Mouse (Mus musculus) CD4-positive, CD25-positive, alpha-beta regulatory T cell, adult 2 months (primary cell): ENCODE data around the gene 6030408B16Rik.

Experiments used
- DNase-seq: peaks from one replicate; pipeline ENCODE4 v3.0.0-alpha.2; 2012; ENCODE audit warnings: low read depth, low spot score

Gene 6030408B16Rik

DNA sequence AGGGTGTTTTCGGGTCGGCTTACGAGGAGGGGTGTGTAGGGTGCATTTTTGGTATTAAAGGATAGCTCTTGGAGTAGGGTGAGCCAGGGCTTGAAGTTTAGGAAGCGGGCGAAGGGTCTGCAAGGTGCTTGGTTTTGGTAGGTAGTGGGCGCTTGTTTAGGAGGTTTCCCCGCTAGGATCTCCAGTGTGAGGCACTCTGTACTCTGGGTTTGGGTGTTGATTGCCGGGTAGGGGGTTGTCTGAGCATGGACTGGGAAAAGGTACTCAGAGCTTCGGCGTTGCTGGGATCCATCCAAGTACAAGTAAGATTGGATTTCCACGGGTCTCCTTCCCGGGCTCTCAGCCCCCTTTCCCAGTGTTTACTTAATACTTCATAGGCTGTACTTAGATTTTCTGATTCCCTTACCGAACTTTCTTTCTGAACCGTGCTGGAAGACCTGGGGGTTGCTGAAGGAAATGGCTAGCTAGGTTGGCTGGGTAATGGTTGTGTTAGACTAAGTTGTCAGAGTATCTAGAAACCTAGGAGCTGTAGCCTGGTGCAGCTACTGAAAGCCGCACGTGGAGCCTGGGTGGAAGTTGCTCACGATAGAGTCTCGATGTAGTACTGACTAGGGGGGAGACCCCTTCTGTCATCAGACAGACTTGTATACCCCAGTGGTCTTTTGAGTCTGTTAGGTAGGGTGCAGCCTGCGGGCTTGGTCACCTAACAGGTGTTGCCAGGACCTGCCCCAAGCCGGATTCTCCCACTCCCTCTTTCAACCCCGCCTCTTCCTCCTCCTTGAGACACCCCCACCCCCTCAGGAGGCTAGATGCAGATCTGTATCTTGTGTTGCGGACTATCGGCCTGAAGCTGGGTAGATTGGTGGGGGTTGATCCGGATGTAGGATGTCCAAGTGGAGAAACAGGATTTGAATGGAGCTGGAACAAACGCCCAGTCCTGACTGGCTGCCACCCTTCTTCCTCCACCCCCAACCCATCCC lies 25.7 kb upstream of the 6030408B16Rik start:
- DNase-seq = peak; percentile 77

DNA sequence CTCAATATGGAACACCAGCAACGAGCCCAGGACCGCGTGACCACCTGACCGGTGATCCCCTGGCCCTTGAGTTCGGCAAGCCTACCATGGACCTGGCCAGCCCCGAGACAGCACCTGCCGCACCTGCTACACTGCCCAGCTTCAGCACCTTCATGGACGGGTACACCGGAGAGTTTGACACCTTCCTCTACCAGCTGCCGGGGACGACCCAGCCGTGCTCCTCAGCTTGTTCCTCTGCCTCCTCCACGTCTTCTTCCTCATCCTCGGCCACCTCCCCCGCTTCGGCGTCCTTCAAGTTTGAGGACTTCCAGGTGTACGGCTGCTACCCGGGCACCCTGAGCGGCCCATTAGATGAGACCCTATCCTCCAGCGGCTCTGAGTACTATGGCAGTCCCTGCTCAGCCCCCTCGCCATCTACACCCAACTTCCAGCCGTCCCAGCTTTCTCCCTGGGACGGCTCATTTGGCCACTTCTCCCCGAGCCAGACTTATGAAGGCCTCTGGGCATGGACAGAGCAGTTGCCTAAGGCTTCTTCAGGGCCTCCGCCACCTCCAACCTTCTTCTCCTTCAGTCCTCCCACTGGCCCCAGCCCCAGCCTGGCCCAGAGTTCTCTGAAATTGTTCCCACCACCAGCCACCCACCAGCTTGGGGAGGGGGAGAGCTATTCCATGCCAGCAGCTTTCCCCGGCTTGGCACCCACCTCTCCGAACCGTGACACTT lies 22.8 kb upstream of the 6030408B16Rik start:
- no peak for DNase-seq

DNA sequence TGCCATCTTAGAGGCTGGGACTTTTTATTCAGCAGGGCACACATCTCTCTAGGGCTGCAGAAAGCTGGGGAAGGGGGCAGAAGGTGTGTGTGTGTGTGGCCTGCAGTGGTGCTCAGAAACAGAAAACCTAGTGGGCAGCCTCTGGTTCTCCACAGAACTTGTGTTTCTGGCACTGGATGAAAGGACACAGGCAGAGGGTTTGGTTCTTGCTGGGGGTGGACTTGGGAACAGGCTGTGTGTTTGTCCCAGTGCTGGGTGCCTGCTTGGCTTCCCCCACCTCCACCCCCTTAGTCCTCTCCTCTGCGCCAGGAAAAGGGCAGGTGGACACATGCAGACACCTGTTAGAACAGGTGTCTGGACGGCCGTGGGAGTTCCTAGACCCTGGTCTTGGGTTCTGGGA lies 21.9 kb upstream of the 6030408B16Rik start:
- DNase-seq = no peak

DNA sequence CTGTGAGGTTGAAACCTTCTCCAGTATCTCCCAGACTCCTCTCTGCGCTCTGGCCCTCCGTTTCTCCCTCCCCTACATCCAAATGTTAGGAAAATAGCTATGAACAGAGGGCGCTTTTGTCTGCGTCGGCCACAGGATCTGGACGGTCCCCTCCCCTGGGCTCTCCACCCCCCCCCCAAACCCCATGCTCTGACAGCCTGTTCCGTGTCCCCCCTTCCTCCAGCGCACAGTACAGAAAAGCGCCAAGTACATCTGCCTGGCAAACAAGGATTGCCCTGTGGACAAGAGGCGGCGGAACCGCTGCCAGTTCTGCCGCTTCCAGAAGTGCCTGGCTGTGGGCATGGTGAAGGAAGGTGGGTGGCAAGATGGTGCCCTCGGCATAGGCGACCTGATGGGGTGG lies 21.5 kb upstream of the 6030408B16Rik start:
- no peak for DNase-seq

DNA sequence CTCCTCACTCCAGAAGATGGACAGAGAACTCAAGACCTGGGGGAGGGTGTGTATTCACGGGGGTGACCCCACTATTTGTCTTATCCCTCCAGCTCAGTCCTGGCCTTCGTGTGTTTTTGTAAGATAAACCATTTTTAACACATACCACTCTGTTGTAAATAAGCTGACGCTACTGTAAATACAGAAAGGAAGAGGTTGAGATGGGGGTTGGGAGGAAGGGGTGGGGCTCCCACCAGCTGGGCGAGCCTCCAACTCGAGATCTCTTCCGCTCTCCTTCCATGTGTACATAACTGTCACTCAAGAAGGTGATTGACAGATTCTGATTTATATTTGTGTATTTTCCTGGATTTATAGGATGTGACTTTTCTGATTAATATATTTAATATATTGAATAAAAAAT lies 18.6 kb upstream of the 6030408B16Rik start:
- DNase-seq = peak; percentile 78

DNA sequence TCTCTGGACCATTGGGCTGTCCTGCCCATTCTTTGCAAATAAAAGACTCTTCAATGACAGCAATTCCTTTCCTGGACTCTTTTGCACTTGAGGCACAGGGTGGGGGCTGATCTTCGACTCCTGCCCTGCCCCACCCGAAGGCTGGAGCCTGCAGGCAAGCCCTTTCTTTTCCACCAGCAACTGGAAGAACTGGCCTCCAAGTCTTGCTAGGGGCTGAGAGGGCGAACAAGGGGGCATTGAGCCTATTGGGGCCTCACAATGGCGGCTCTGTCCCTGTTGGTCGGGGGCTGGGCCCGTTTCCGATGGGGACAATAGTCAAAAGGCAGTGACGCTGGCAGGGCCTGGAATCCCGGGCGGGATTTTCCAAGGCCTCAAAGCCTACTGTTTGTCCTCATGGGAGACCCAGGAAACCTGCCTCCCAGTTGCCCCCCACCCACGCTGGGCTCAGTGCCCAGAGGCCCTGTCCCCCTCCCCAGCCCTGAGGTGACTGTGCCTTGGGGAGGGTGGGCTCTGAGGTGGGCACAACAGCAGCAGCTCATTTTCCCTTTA lies 15.6 kb upstream of the 6030408B16Rik start:
- no peak for DNase-seq

DNA sequence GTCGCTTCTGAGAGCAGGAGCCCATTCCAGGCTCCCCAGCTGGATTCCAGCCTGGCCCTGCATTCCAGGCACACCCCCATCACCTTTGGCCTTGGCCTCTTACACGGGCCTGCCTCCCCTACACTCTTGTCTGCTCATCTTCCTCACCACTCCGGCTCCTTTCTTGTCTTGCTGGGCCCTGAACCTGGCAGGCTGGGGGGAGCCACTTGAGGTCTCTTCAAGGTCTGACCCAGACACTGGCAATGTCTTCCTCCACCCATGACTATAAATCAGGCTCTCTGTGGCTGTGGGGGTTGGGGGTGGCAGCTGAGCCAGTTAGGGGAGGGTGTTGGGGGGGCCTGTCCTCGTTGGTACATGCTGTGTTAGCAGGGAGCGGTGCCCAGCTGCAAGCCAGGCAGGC lies 14.4 kb upstream of the 6030408B16Rik start:
- DNase-seq = no peak

DNA sequence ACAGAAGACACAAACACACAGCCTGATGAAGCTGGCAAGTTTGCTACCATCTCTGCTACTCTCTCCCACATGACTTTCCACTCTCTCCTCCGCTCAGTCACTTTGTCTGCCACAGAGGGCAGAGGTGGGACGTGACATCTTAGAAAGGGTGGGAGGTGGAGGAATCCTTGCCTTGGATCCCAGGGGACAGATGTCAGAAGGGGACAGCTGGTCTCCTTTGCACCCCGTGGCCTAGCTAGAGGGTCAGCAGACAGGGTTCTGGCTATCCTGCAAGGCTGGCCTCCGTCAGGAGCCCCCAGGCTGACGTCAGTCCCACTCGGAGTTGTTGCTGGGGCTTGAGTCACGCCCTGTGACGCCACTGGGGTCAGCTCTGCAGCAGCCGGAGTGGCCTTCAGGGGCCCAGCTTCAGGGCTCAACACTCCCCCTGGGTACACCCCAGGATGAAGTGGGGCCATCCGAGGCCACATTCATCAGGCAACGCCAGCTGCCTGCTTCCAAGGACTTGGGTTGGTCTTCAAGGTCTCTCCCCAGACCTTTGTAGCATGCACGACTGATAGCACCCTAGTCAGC lies 13.5 kb upstream of the 6030408B16Rik start:
- DNase-seq = no peak

DNA sequence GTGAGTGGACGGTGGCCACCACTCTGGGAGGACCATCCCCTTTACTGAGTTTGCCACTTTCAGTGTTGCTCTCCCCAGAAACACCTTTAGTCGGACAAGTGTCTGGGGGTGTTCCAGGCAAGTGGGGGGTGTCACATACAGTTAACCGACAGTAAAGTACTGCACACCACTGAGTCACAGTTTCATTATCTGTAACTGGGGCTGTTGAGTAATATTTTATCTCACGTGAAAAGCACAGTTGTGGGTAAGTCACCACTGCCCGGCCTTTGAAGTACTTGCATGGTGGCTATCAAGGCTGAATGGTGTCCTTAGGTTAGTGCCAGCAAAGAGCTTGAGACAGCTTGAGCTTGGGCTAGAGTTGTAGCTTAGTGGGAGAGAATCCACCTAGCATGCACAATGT lies 10.5 kb upstream of the 6030408B16Rik start:
- no peak for DNase-seq

DNA sequence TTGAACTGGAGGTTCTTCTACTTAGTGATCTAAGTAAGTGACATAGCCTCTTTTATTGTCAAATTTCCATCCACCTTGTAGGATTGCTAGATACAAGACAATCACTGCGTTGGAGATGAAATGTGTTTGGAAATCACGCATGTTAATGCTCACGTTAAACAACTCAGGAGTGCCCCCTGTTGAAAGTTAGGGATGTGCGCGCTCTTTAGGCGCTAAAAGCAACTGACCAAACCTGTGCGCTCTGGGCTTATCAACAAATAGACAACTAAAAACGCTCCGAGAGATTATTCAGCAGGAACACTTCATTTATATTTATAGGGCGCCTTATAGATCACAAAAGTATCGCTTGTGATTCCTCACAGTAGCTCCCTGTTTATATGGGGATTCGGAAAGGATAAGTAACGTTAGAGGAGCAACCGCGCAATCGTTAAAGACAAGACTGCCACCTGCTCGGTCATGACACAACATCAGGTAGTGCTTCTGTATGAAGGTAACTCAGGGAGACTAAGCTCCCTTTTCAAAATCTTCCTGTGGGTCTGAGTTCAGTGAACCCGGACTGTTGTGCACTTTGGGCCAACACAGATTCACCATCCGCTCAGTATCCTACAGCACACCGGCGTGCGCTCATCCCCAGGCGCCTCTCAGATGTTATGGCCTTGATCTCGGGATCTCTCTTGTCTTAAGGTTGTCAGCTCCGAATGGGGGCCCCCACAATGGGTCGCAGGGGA lies 9.7 kb upstream of the 6030408B16Rik start:
- DNase-seq = peak; percentile 88

DNA sequence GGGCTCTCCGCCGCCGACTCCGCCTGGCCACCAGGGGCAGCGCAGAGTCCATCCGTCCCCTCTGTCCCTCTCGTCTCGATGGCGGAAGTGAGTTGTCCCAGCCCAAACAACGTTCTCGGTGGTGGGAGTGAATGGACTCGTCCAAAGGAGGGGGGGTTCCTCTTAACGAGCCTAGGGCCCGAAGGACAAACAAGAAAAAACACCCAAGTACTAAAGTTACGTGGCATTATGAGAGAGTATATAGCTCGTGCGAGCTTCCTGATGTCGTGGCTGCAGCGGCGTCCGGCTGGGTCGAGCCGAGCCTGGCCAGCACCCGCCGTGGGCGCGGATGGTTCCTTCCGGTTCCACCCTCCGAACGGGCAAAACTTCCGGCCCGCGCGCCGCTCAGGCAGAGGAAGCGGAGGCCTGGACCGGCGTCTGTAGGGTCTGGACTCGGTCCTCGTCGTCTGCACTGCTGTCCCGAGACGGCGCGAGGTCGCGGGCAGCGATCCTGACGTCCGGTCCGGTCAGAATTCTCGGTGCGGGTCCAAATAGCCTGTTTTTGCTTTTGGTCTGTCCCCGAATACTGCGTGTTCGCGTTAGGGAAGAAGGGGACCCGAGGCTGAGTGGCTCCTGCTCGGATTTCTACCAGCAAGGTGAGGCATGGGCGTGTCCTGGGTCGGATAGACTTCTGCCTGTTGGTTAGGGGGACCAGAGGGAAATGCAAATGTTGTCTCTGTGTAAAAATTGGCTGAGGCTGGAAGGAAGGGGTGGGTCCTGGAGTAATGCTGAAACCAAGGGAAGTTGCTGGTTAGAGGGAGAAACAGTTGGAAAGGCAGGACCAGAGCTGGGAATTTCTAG lies 8.9 kb upstream of the 6030408B16Rik start, which contains the start of gene Atg101:
Gene Atg101 (plus strand): TSS at position 362 of the 840 bp plus-strand sequence.
- DNase-seq = peak; percentile 95

DNA sequence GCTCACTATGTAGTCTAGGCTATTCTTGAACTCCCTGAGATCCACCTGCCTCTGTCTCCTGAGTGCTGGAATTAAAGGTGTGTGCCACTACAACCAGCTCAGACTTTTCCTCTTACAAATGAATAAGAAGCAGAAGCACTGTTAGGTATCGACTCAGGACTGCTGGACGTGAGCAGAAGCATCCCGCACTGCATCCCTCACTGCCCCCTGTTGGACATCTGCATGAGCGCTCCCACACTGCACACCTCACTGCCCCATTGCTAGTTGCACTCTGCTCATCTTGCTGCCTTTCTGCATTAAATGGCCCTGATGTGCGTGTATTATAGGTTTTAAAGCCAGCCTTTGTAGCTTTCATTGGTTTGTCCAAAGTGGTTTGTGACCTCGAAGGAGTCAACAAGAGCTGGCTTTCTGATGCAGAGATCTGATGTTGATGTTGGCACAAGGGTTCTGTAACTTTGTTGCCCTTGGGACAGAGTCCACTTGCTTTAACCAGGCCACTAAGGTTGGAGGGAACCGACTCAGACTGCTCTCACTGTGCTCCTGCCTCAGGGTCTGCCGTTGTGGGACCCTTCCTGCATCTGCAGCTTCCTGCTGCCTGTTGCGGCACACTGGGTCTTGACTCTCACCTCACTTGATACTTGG lies 6.8 kb upstream of the 6030408B16Rik start:
- DNase-seq = peak; percentile 62

DNA sequence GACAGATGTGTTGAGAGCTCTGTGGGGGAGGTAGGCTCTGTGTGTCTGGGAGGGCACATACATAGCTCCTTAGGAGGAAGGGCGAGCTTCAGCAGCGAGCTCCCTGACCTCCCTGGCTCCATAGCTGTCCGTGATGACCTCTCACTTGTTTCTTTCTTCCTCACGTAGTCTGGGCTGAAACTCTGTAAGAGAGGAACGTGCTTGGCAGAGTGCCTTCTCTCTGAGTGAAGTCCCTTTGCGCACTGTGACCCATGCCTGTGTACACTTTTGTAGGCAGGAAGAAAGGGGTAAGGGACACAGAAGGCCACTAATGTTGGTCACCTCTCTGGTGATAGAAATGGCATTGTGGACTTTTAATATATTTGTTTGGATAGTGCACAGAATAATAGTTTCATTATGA lies 5.7 kb upstream of the 6030408B16Rik start:
- no peak for DNase-seq

DNA sequence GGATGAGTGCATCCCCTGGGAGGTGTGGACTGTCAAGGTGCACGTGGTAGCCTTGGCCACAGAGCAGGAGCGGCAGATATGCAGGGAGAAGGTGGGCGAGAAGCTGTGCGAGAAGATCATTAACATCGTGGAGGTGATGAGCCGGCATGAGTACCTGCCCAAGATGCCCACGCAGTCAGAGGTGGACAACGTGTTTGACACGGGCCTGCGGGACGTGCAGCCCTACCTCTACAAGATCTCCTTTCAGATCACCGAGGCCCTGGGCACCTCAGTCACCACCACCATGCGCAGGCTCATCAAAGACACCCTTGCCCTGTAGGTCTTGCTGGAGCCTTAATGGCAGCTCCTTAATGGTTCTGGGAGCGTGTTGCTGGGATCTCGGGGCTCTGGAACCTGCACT lies 2.7 kb upstream of the 6030408B16Rik start:
- no peak for DNase-seq

DNA sequence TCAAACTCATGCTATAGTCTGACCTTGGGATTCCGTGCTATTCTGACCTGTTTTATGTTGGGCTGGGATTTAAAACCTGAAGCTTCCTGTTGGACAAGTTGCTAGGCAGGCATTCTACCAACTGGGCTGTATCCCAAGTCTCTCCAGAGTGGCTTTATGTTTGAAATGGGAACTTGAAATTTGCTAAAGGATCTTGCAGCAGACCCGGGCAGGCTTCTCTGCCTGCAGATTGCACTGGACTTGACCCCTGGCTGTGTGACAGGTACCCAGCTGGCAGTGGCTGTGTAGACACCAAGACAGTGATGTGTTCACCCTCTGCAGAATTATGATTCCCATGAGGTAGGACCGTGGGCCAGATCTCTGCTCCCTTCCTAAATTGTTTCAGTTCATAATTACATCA lies 1.0 kb upstream of the 6030408B16Rik start:
- no peak for DNase-seq

DNA sequence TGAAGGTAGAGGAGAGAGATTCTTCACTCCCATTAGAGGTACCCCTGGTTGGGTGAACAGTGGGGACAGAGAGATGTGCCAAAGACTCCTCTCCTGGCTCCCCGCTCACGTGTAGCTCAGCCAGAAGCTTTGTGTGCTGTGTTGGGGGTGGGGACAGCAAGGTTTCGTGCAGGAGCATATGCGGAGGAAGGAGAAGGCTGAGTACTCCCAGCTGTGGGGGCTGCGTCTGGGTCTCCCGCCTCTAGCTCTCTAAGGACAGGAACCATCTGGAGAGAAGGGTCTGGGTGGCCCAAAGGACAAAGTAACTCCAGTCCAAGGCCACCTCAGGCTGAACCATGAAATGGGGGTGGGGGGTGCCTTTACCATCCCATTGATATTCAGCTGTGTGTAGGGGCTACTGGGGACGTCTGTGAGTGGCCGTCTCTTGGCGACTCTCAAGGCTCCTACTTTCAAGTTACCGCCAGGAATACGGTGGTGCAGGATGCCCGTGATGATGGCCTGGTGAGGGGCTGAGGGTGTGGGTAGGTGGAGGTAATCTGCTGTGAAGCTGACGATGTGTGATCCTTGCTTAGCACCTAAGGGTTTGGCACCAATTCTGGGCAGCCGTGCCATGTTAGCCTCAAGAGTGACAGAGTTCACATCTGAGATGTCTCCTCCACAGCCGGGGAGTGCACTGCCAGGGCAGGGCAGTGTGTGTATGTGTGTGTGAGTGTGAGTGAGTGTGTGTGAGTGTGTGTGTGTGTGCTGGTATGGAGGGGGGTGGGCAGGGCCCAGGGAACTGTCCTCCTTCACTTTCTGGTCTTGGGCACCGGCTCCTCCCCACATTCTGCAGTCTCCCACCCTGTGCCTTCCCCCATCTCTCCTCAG lies 1.2 kb downstream of the 6030408B16Rik start:
- DNase-seq = no peak

DNA sequence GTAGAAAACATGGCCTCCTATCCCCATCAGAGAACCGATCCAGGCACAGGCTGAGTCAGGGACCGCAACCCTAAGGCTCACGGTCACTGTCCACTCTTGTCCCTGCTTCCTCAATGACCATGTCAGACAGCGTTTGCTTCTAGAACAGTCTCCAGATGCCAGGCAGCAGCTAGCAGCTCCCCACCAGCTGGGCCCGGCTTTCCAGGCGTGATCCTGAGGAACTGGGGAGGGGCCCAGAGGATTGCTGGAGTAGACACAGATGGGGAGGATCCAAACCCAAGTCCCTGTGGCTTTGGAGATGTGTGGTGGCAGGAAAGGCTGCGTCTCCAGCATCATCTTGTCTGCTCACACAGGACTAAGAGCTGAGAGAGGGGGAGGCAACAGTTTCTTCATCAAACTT lies 2.1 kb downstream of the 6030408B16Rik start:
- no peak for DNase-seq

DNA sequence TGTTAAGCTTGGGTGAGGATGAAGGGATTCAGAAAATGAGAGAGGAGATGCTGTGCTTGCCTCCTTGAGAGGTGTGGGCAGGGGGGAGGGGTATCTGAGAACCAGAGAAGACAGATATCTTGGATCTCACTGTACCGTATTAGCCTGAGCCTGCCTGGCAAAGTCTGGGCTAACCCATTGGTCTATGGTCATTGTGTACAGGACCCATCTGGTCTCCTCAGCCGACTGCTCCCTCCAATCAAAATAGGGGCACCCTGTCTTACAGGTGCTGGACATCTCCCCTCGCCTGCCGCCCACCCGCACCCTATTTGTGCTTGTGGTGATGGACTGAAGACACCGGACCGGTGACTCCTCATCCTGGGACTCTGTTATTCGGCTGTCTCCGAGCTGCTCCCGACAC lies 2.6 kb downstream of the 6030408B16Rik start:
- DNase-seq = no peak

DNA sequence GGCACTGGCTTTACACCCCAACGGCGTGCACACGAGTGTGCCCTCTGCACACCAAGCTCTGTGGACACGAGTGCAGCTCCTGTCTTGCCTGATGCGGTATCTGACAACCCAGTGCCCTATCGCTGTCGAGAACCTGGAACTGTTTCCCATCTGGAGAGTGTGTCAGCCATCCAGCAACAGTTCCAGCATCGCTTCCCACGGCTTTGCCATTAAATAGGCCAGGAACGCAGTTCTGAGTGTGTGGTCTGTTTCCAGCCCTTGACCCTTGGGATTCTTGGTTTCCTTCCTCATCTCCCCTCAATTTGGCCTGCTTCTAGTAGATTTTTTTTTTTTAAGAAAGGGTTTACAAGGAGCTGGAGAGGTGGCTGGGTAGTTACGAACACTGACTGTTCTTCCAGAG lies 3.1 kb downstream of the 6030408B16Rik start:
- DNase-seq = no peak
